Mouse (Mus musculus): ENCODE results near the gene Mbd5. TPM values are rescaled to one million over a fixed set of nuclear protein-coding genes. Genes with fewer than 3 reads are reported as not detected.

The Mbd5 gene
- polyA plus RNA-seq (2015; fragmentation: Nextera tagmentation; extraction: Ambion mirVana), result 14.3 and 18.8 TPM in 2 replicates

DNA sequence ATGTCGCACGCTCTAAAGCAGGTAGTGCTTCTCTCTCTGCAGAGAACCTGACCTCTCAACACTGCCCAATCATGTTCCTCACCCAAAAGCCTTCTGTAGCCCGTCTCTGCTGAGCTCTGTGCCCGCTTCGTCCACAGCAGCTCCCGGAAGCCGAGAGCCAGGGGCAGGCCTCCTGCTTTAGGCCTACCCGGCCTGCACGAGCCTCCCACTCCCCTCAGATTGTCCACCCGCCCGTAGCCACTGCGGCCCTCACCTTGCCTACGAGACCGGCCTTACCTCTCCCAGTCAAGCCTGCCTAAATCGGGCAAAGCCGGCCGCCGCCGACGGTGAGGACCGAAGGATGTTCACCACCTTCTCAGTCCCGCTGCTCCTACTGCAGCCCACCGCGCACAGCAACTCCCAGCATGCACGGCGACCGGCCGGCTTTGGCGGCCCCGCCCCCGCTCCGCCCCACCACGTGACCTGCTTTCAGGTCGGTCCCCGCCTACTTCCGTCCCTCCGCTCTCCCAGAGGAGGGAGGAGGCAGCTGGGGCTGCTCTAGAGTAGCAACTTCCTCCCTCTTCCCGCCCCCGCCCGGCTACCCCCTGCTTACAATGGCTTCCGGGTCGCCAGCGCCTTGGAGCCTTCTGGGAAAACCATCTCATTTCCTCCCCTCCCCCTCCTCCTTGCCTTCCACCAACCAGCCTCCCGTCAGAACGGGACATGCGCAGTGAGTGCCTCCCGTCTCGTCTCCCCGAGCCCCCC lies at the start of gene Mbd5:
Gene Mbd5 (plus strand): TSS at position 668 of the 744 bp plus-strand sequence.
- peak; percentile 99 for DNase-seq (ENCODE audit: low spot score)

DNA sequence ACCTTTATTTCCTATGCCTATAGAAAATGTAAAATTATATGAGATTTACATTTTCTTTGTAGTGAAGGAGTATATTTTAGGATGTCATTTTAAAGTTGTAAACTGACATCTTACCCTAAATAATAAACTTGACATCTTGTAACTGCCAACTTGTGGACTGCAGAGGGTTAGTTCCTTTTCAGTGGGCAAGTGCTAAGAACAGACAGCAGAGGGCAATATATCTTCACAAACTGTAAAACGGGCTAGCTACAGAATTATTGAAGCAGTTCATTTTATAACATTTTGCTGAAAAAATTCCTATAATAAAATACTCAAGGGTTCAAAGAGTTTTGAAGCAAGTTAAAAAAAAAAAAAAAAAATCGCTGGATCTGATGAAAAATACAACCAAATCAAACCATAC lies 40.4 kb upstream of the Mbd5 start:
- DNase-seq (ENCODE audit: low spot score), result peak; percentile 41

DNA sequence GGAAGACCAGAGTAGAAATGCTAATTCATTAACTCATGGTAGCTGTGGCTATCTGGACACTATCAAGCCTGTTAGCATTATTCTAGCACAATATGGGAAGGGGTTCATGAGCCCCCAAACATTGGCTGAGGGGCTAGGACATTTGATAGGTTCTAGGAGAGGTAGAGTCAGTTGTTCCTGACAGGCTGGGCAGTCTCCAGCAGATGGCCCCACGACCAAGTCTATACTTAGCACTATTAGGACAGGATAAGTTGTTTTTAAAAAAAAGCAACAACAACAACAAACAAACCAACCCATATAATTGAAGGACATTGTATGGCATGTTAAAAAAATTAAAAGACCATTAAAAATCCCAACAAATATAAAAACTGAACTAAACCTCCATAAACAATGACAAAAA lies 35.1 kb upstream of the Mbd5 start:
- no peak for DNase-seq (ENCODE audit: low spot score)

DNA sequence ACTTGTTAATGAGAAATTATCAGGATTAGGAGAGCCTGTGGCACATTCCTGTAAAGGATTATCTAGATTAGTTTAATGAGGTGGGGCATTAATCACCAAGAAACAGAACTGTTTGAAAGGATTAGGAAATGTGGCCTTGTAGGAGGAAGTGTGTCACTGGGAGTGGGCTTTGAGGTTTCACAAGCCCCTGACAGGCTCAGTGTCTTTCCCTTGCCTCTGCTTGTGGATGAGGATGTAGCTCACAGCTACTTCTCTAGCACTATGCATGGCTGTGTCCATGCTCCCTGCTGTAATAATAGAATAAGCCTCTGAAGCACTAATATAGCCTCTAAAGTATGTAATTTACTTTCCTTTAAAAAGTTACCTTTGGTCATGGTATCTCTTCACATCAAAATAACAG lies 33.5 kb upstream of the Mbd5 start:
- DNase-seq (ENCODE audit: low spot score), result no peak

DNA sequence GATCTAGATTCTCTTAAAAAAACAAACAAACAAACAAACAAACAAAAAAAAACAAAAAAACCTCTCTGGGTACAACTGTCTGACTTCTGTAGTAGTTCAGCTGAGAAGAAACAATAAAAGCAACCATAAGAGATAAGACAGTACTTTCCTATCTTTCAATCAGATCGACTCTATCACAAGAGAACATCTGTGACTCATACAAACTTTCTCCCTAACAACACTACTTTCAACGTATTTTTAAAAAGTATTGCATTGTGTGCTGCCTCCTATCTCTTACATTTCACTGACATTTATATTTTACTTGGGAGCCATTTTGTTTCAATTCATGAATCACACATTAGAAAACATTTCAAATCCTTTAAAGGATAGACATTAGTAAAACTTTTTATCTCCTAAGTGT lies 14.2 kb upstream of the Mbd5 start:
- no peak for DNase-seq (ENCODE audit: low spot score)

DNA sequence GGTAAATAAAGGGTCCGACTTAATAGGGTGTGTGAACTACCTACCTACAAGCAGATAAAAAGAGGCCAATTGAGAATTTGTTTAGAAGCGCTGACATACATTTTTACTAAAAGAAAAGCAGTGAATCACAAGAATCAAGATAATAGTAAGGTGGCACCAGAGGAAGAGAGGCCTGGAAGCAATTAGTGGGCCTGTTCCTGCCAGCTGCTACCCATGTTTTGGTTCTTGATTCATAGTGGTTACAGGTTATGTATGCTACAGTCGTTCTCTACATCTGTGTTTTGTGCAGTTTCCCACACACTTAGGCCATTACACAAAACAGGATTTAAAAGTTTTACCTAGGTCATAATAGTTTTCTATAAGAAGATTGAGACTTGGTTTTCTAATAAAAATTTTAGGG lies 1.5 kb upstream of the Mbd5 start:
- DNase-seq (ENCODE audit: low spot score), result peak; percentile 4

DNA sequence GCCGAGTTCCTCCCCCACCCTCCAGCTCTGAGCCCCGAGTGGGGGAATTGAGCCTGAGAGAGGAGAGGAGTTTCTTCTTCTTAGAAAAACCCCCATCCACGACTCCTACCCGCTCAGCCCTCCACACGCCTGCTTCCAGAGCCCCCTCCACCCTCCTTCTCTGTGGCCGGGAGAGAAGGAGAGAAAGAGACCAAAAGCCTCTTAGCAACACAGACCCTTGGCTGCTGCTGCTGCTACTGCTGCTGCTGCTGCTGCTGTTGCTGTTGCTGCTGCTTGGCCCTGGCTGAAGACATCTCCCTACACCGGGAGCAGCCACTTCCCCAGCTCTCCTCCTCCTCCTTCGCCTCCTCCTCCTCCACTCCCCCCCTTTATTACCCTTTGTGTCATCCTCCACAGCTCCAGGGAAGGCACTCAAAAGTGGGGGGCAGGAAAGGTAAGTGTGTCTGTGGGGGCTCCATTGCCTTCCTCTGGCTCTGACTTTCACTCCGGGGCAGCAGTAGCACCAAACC lies 489 bp downstream of the Mbd5 start:
- DNase-seq (ENCODE audit: low spot score), result no peak

DNA sequence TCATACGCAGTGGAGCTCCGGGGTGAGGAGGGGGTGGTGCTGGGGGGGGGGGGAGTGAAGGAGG lies 776 bp downstream of the Mbd5 start, which contains the start of gene Orc4:
Gene Orc4 (minus strand): TSS at position 26 of the 64 bp plus-strand sequence.
- DNase-seq (ENCODE audit: low spot score), result no peak

DNA sequence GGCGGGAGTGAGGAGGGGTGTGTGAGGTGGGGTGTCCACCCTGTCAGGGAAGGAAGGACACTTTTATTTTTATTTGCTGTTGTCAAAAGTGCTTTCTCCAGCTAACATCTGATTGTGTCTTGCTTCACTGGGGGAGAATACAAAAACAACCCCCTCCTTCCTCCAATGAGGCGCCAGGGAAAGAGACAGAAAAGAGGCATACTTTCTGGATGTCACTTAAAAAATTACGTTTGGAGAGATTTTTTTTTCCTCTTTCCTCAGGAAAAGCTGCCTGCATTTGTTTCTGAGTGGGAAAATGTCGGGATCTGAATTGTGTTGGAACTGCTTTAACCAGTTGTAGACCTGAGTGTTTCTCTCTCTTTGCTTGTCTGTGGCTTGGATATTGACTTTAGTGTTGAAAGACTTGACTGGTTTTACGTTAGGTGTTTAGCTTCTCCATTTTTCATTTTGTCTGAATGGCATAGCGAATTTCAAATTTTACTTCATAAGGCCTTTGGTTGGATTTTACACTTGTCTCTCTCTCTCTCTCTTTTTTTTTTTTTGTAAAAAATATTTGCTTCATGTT lies 1.1 kb downstream of the Mbd5 start:
- DNase-seq (ENCODE audit: low spot score), result peak; percentile 35

DNA sequence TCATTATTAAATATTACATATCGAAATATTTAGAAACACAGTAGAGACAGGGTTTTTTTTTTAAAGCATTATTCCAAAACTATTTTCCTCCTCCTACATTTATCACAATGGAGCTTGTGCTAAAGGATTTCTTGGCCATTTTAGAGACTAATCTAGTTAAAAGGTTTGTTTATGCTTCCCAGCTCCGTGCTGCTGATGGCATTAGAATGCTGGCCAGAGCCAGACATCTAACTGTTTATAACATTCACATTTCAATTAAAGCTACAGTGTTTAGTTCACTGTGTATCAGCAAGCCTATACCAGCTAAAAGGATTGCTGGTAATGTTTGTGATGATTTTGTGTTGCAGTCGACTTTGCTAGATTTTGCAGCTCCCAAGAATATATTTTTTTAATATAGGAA lies 7.3 kb downstream of the Mbd5 start:
- no peak for DNase-seq (ENCODE audit: low spot score)

DNA sequence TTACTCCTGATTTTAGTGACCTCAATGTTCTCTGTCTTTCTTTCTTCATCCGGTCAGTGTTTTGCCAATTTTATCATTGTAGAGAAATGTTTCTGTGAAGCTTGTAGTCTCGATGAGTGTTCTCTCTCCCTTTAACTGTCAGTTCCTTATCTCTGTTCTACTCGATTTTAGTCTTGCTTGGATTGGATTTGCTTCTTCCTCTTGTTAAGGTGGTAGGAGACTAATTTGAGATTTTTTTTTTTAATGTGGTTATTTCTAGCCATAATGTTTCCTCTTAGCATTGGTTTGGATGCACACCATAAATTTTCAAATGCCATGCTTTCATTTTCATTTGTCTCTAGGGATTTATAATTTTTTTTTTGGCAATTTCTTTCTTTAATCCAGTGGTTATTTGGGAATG lies 29.6 kb downstream of the Mbd5 start:
- DNase-seq (ENCODE audit: low spot score), result no peak

DNA sequence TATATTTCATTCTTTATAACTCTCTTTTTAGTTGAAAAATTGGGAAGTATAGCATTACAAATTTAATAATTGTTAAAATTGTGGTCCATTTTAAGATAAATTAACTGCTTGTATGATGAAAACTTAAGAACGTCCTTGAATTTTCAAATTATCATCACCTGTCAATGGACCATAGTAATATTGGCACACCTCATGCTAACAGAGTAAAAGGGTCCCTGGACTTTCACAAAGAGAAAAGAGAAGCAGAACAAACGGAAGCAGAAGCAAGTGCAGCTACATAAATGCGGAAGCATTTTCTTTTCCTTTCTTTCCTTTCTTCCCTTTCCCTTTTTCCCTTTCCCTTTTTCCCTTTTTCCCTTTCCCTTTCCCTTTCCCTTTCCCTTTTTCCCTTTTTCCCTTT lies 41.0 kb downstream of the Mbd5 start:
- DNase-seq (ENCODE audit: low spot score), result no peak

DNA sequence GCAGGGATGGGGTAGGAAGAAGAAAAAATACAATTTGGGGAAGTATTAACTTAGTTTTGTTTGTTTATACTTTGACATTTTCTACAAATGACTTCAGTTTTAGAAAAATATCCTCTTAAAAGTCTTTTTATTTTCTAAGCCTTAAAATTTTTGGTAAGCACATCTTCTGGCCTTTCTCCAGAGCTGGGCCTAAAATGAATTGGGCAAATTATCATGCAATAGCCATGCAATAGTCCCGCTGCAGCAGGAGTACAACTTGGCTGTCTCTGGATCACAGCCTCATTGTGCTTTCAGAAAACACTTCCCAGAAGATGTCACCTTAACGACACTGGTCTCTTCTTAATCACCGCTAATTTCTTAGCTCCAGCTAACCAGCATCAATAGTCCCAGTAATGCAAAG lies 91.2 kb downstream of the Mbd5 start:
- no peak for DNase-seq (ENCODE audit: low spot score)

DNA sequence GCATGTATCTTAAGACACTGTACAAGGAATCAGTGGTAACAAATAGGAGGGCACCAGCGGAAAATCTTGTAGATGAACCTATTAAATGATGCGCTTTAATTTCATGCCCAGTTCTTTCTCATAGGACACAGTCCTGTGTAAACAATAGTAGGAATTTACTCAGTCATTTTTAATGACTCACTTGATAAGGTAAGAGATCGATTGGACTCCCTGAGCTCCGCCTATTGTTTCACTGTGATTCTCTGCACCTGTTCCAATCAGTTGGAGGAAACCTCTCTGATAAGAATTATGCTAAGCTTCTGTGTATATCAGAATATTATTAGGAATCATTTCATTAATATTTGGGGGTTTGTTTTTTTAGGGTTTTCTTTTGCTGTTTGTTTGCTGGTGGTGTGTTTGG lies 100.7 kb downstream of the Mbd5 start:
- no peak for DNase-seq (ENCODE audit: low spot score)

DNA sequence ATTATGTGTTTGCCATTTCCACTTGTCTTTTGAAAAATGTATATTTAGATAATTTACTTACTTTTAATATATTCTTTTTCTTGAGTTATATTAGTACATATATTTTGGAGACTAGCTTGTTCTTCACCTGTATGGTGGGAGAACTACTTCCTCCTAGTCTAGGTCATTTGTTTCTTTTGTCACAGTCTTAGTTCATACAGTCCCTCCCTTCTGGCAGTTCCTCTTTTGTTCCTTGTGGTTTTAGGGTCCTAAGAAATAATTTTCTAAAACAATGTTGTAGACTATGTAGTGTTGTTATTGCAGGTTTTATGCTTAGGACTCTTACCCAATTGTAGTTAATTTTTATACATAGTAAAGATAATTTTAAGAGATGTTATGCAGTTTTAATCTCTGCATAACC lies 118.6 kb downstream of the Mbd5 start:
- DNase-seq (ENCODE audit: low spot score), result no peak

DNA sequence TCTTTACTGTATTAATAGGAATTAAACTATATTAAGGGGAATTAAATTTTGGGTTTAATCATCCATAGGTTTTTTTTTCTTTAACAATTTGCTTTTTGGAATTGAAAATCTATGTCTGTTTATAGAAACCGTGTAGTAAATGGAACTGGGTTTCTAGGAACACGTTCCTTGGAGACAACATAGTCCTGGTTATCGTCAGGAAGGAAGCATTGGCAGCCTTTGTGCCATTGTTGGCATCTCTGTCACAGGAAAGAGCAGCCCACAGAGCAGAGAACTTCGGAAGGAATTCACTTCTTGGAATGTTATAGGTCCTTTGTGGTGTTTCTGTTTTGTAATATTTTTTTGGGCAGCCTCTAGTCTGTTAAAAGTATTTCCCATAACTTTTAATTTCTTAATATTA lies 135.7 kb downstream of the Mbd5 start:
- no peak for DNase-seq (ENCODE audit: low spot score)

DNA sequence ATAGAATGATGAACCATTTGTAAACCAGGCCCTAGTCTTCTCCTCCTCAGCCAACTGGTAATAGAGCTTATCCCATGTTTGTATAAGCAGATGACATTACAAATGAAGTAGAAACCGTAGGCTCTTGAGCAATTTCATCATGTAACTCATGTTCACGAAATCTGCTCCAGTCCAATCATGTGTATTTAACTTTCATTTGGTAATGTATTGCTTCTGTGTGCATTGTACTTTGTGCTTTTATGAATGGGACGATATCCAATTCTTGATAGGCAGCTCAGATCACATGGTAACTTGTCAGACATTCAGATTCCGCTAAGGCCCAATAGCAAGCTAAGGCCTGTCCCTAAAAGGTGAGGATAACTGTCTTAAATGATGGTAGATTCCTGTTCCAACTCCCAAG lies 141.5 kb downstream of the Mbd5 start:
- DNase-seq (ENCODE audit: low spot score), result no peak

DNA sequence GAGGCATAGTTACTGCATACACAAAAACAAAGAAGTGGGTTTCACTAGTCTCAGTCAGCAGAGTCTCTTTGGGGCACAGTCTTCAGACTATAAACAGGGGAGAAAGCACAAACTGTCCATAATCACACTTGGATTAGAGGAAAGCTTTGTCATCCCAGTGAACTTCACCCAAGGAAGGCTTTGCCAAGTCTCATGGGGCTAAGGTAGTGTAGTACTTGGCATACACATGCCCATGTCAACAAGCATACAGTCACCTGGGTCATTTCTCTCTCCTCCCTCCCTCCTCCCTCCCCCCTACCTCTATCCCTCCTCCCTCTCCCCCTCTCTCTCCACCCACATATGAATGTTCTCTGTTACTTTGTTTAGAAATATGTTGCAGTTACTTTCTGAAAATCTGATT lies 147.5 kb downstream of the Mbd5 start:
- DNase-seq (ENCODE audit: low spot score), result no peak

DNA sequence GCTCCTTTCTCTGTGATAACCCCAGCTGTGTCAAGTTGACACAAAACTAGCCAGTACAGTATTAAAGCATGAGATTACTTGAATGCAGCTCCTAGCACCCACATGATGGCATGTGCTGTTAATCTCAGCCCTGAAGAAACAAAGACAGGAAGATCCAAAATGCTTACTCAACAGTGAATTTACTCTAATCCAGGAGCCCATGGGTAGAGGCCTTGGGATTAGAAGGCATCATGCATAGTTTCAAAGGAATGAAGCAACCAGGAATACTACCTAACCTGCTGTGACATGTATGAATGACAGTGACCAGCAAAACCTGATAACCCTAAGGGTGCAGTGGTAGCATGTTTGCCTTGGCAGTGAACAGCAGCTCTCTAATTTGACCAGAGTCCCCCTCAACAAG lies 159.6 kb downstream of the Mbd5 start:
- DNase-seq (ENCODE audit: low spot score), result no peak

DNA sequence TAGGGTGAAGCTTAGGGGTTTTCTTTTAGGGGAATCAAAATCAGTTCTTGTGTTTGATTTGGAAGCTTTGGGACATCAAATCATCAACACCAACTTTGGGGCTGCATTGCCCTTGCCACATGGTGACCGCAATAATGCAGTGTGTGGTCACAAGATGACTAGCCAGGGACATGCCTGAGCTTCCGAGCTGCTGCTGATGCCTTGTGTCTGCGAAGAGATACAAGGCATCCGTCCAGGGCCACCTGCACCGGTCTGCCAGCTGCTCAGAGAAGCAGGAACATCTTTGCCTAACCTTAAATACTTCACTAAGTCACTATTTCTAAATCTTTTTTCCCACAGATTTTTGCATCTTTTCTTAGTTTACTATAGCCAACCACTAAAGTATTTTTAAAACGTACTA lies 170.6 kb downstream of the Mbd5 start:
- DNase-seq (ENCODE audit: low spot score), result no peak

DNA sequence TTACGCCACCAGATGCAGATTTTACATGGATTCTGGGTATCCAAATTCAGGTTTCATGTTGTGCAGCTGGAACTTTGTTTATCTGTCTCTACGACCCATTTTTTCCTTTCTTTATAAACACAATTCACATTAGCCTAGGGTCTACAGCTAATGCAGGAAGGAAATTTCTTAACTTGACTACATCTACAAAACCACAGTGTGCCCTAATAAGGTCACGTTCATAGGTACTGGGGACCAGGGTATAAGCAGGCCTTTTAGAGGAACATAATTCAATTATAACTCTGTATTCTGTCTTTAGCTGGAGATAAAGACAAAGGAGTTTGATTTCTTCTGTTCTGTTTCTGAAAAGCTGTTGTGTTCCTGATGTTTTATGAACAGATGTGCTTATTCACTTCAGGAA lies 172.3 kb downstream of the Mbd5 start:
- DNase-seq (ENCODE audit: low spot score), result no peak

DNA sequence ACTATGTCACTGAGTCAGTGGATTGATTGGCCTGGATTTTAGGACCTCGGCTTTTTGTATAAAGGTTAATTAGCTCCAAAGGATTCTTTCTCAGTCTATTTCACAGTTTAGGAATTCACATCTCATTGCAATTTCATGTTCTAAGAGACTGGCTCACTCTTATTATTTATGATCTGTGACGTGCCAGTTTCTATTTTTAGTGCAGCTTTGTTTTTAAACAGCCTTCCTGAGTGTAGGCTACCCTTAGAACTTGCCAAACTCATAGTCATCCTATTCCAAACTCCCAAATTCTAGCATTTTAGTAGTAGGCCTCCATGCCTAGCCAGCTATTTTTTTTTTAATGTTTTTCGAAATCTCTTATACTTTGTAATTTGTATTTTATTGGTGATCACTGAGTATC lies 192.9 kb downstream of the Mbd5 start:
- no peak for DNase-seq (ENCODE audit: low spot score)

DNA sequence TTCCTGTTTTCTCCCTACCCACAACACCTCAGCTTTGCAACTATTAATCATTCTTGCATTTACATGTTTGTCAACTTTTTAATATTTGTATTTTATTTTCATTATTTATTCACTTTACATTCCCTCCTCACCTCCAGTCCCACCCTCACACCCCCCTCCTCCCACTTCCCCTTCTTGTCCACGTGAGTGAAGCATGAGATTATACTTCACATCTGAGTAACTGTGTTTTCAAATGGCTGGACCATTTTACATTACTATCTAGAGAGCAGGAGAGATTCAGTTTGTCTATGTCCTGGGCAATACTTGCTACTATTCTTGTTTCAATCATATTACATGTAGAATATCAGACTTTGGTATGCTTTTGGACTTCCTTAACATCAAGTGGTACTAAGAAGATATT lies 204.3 kb downstream of the Mbd5 start:
- no peak for DNase-seq (ENCODE audit: low spot score)
